Mouse (Mus musculus) lung, postnatal 14 days (tissue): ENCODE data around the gene Zfp36l1.

Experiments used
- DNase-seq: peaks from one replicate; pipeline ENCODE4 v3.0.0; 2021

Gene Zfp36l1

GRCm38 (mm10) chr12:80108896-80109668, 3.7 kb downstream of the Zfp36l1 start:
- peak; percentile 89 for DNase-seq

- no peak for DNase-seq
Measured at GRCm38 (mm10) chr12:80106896-80107667, 5.7 kb downstream of the Zfp36l1 start.

GRCm38 (mm10) chr12:80106138-80106895, 6.5 kb downstream of the Zfp36l1 start:
- DNase-seq: no peak

DNA sequence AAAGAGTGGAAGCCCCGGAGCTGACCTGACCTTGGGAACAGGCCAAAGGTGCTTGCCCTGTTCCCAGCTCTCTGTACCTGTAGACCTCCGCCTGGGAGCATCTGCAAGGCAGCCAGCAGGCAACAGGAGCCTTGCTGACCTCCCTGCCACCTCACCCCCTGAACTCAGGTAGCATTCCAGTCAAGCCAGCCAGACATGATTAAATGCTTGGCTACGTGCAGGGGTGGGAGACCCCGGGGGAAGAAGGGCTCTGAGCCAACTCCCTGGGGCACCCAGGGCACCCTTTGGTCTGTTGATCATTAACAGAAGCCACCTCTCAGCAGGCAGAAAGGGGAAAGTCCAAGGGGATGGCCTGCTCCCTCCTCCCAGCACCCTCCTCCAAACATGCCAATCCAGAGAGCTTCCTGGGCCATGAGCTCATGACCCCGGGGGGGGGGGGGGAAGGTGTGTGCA, 9.3 kb downstream of the Zfp36l1 start:
- peak; percentile 58 for DNase-seq

- no peak for DNase-seq
Measured at GRCm38 (mm10) chr12:80103089-80103488, 9.7 kb downstream of the Zfp36l1 start.

GRCm38 (mm10) chr12:80098825-80099224, 14.0 kb downstream of the Zfp36l1 start:
- DNase-seq: no peak

- DNase-seq: no peak
Measured at GRCm38 (mm10) chr12:80096734-80097133, 16.1 kb downstream of the Zfp36l1 start.

GRCm38 (mm10) chr12:80092787-80093186, 20.0 kb downstream of the Zfp36l1 start:
- no peak for DNase-seq

GRCm38 (mm10) chr12:80091080-80091479, 21.7 kb downstream of the Zfp36l1 start:
- no peak for DNase-seq

DNA sequence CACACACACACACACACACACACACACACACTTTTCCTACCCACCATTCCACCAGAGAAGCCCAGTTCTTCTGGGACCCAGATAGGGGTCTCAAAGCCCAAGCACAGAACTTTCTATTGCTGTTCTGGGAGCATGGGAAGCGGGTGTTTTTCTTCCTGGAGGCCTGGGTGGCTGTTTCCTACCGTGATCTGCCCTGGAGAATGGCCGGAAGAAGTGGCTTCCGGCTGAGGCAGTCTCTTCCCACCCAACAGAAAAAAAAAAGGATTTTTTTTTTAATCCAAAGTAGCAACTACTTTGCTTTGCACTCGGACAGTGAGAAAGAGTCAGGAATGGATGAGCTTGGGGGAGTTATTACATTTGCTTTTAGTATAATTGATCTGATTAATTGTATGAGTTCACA, 22.3 kb downstream of the Zfp36l1 start:
- DNase-seq: peak; percentile 29

DNA sequence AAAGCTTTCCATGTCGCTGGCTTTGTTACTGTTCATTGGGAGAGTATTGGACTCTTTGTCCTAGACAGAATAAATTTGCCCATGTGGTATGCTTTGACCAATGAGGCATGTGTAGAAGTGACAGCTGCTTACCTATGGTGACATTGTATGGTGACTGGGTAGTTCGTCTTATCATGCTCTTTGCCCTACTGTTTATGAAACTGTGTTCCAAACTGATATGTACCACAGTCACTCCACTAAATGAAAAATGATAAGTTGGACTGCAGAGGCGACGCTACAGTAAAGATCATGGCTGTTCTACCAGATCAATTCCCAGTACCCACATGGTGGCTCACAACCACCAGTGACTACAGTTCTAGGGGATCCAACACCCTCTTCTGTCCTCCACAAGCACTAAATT, 24.7 kb downstream of the Zfp36l1 start:
- no peak for DNase-seq

DNA sequence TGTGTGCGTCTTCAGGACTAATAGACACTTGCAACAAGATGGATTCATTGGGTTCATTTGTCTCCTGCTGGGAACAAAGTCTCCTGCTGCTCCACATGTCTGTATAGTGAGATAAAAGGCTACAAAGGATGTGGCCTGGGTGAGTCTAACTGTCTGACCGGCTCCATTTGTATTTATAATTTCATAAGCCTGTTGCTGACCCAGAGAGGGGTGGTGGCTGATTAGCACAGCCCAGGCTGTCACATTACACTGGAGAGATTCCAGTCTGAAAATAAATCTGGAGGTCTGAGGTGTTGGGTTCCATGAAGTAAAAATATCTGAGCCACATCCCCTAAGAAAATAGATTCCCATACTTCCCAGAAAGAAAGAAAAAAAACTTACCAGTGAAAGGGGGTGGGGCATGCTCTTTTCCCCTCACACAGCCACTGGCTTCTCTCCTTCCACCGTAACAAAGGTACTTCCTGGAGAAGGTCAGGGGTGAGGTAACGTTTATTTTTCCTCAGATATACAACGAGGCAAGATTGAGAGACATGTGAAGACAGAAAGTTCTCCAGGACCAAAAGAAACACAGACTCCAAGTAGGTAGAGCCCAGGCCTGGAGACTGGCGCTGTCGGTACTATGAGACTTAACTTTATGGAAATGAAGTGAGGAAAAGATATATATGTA, 28.2 kb downstream of the Zfp36l1 start:
- no peak for DNase-seq

DNA sequence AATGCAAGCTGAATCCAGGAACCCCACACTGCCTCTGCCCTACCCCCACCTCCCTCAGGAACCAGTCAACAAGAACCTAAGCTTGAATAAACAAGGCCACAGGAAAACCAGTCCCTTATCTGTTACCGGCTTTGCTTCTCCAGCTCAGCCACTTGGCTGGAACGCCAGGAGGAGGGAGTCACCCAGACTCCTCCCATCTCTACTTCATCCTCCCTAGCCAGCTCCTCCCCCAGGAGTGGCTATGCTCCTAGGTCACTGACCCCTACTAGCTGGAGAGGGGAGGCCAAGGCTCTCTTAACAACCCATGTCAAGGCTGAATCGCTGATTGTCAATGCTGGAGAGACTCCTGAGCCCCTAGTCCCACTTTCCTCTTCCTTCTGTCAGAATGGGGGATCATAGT, 28.9 kb downstream of the Zfp36l1 start:
- peak; percentile 76 for DNase-seq

- DNase-seq: no peak
Measured at GRCm38 (mm10) chr12:80083133-80083821, 29.5 kb downstream of the Zfp36l1 start.

- DNase-seq: no peak
Measured at GRCm38 (mm10) chr12:80082730-80083129, 30.1 kb downstream of the Zfp36l1 start.

GRCm38 (mm10) chr12:80081440-80081839, 31.4 kb downstream of the Zfp36l1 start:
- no peak for DNase-seq

DNA sequence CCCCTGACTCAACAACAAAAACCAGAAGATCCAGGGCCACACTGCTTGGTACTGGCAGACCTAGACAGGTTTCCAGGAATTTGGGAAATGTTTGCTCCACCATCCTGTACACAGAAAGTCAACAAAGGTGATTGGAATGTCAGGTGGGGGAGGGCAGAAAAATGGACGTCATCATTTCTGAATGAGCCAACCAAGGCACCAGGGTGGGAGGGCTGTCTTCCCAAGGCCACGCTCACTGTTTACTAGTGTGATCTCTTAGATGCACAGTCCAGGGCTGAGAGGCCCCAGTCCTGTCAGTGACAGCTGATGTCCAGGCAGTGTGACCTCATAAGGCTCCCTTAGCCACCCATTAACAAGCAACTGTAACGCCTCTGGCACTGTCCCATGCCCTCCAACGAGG, 32.9 kb downstream of the Zfp36l1 start:
- no peak for DNase-seq

- DNase-seq: no peak
Measured at GRCm38 (mm10) chr12:80074331-80074730, 38.5 kb downstream of the Zfp36l1 start.

DNA sequence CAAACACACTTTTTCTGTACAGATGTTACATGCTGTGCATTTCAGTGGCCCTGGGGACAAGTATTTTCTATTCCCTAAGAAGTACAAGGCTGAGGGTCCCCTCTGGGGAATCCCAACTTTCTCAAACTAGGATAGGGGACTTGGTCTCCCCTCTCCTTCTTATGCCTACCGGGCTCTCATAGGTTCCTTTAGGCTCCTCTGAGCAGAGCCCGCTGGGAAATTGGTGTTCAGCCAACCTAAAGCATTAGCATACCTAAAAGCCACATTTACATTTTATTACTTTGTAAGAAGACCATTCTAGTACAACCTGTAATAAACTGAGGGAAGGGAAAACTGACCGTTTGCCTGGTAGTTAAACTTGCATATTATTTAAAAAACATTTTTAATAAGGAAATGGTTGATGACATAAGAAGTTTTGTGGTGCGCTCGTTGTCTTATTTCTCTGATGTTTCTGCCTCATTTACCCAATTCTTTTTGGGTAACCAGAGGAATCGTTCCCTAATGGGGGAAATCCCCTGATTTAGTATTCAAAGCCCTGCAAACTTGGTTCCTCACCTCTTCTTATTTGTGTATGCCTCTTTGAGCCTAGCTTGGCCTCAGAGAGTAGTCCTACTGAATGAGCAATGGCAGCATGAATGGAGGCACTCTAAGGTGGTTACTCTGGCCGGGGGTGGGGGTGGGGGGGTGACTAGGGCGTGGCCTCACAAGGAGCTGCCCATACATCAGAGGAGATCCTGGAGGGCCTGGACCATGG, 42.1 kb downstream of the Zfp36l1 start:
- DNase-seq: no peak

GRCm38 (mm10) chr12:80069040-80069439, 43.8 kb downstream of the Zfp36l1 start:
- DNase-seq: no peak

- no peak for DNase-seq
Measured at GRCm38 (mm10) chr12:80068016-80068415, 44.8 kb downstream of the Zfp36l1 start.
